Mouse (Mus musculus) heart, adult 18-20 months (tissue): ENCODE results near the gene Chgb. TPM values are rescaled to one million over a fixed set of nuclear protein-coding genes. Genes with fewer than 3 reads are reported as not detected.

Source experiments
- total RNA-seq, 2 experiments: library from RNA; stranded (reverse); gene quantifications; 2 replicates each; pipeline ENCODE4 v1.2.3; 2021

The Chgb gene
- total RNA-seq, 2 experiments from 2014 or later, result 0.44 to 0.50 TPM

Other genes with a start within 250 kb of the Chgb start
- 100 to 1,000 TPM; 151 to 198 TPM for gene Gpcpd1, start 193.5 kb upstream of the Chgb start, total RNA-seq
- 10 to 100 TPM; 36.7 to 57.1 TPM for gene Shld1, start 94.3 kb upstream of the Chgb start, total RNA-seq
- 1 to 10 TPM; 7.4 to 7.6 TPM for gene Trmt6, start 34.8 kb downstream of the Chgb start, total RNA-seq
- gene Mcm8, start 34.9 kb downstream of the Chgb start, total RNA-seq, result 1 to 10 TPM; 3.1 to 3.5 TPM
- 10 to 100 TPM; 23.2 to 30.1 TPM for gene Crls1, start 65.4 kb downstream of the Chgb start, total RNA-seq
- gene Lrrn4, start 99.6 kb downstream of the Chgb start, total RNA-seq, result 1 to 10 TPM; 3.2 to 7.3 TPM
- not detected for gene Fermt1, start 164.6 kb downstream of the Chgb start, total RNA-seq